Comparison of ENCODE assay signal across 7 mouse cellular contexts in the genomic region with DNA sequence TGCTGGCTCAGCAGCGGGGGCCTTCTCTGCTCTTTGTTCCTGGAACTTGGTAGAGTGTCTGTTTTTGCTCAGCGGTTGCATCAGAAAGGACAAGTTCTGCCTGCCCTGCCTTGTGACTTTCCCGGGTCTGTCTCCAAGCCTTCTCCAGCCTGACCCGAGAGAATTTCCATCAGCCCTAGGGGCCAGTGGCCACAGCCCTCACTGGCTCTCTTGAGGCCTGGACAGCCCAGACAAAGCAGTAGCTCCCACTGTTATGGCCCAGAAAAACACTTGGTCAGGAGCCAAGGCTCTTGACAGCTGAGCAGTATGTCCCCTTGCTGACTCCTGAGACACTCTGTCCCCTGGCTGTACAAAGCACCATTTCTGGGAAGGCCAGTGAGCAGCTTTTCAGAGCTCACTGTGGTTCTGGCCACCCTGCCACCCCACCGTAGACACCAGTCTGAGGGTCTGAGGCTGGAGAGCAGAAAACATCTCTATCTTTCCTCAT. TPM values are rescaled to one million over a fixed set of nuclear protein-coding genes. Genes with fewer than 3 reads are reported as not detected.
A peak's percentile ranks its signal among the peaks of the same experiment; 100 is the strongest.
DNase-seq lines count a peak whose midpoint lies in the region; ATAC-seq and TF ChIP-seq lines count a peak whose summit lies in the region.

TSS of gene Phyhd1 (plus strand) at position 437 of the 487 bp plus-strand sequence.

- peak within 1 kb of the TSS; percentile 8; the same call in 1 of the 2 replicates for H3K4me3 ChIP-seq in lung, embryonic 14.5 days (ENCODE audit: low read depth, low read length)

- 40% methylated on average over 5 of the region's 5 CpGs for WGBS in lung, embryonic 14.5 days

- no peak for TF ChIP-seq CTCF in brain, embryonic 14.5 days (IDR thresholded peaks at IDR 0.05; ENCODE audit: borderline replicate concordance, extremely low read depth, insufficient read depth, insufficient read length)
- TF ChIP-seq CTCF in lung, embryonic 14.5 days (IDR thresholded peaks at IDR 0.05; ENCODE audit: low read depth): no peak

- TF ChIP-seq POLR2A in brain, embryonic 14.5 days (IDR thresholded peaks at IDR 0.05; ENCODE audit: borderline replicate concordance, extremely low read depth, insufficient read depth, insufficient read length, poor library complexity, severe bottlenecking): no peak

- H3K4me2 ChIP-seq in lung, embryonic 14.5 days: peak within 1 kb of the TSS; percentile 50

- peak; percentile 45 for ATAC-seq in frontal cortex, adult (ENCODE audit: low TSS enrichment)
- ATAC-seq in lung, embryonic 14.5 days (ENCODE audit: insufficient read depth): peak; percentile 36; the same call in 1 of the 2 replicates

- no peaks in the 10 kb centered on the region for H3K9me3 ChIP-seq in lung, embryonic 14.5 days (ENCODE audit: low read depth, low read length)

- H3K27me3 ChIP-seq in lung, embryonic 14.5 days (ENCODE audit: insufficient read depth, low read length): no peaks in the 10 kb centered on the region

- H3K9ac ChIP-seq in lung, embryonic 14.5 days: peak within 1 kb of the TSS; percentile 2

- H3K27ac ChIP-seq in lung, embryonic 14.5 days (ENCODE audit: low read depth): peak within 1 kb of the TSS; percentile 87

- H3K4me1 ChIP-seq in lung, embryonic 14.5 days (ENCODE audit: insufficient read depth): peaks cover 20% of the 10 kb centered on the region

- peaks cover 41% of the 10 kb centered on the region for H3K36me3 ChIP-seq in lung, embryonic 14.5 days (ENCODE audit: insufficient read depth)

- DNase-seq in NIH3T3 (ENCODE audit: low read depth): peak; percentile 67
- DNase-seq in brain, embryonic 14.5 days (ENCODE audit: low read depth): peak; percentile 64
- peak; percentile 82 for DNase-seq in heart, postnatal 4 days
- peak; percentile 51 for DNase-seq in layer of hippocampus, adult 9-10 months (ENCODE audit: low spot score)
- DNase-seq in lung, embryonic 14.5 days: peak; percentile 90
- peak; percentile 57 for DNase-seq in telencephalon, adult 2 months (ENCODE audit: low read depth, low spot score)

RNA-seq across cellular contexts. Expression of gene Phyhd1, which starts in this region (rescaled TPM):
- polyA plus RNA-seq in brain, embryonic 14.5 days (2012; rRNA removed): 11.8 and 21.8 TPM in 2 replicates
- 10 to 100 TPM; 20.6 to 26.0 TPM for total RNA-seq in heart, postnatal 4 days (2021)
- 7.1 and 7.3 TPM in 2 replicates for polyA plus RNA-seq in lung, embryonic 14.5 days (2014; fragmentation: Nextera tagmentation; extraction: Ambion mirVana)

Comparison
In these comparisons a context has a peak if more than half of its experiments do, and no peak if none do; other contexts are left out.
1. Peak in every context shown above with its lines: DNase-seq, ATAC-seq, H3K4me3 ChIP-seq and H3K27ac ChIP-seq.